Mouse (Mus musculus) CH12.LX (cell line): ENCODE data around the gene Foxp1. TPM values are rescaled to one million over a fixed set of nuclear protein-coding genes. Genes with fewer than 3 reads are reported as not detected.

Experiments used
- DNase-seq: peaks from one replicate; pipeline ENCODE4 v3.0.0-alpha.2; 2013; ENCODE audit errors: extremely low read depth
- H3K27ac ChIP-seq: 2 replicates; pipeline ENCODE4 v1.5.1; 2012; ENCODE audit warnings: low read depth, mild to moderate bottlenecking, control low read depth, moderate library complexity; ENCODE audit not compliant: insufficient read depth
- H3K27me3 ChIP-seq: replicated peaks from 2 replicates; pipeline ENCODE3; 2012; ENCODE audit warnings: inconsistent platforms
- H3K36me3 ChIP-seq, 2 experiments: replicated peaks in 1 of 2; 2 replicates each; pipeline versions ENCODE3 to v1.6.1; 2012; ENCODE audit warnings: inconsistent platforms in 1 of 2, low read length in 1 of 2, mild to moderate bottlenecking in 1 of 2, mixed read lengths in 1 of 2, moderate library complexity in 1 of 2; ENCODE audit not compliant: control insufficient read depth in 1 of 2, insufficient read depth in 1 of 2
- H3K4me1 ChIP-seq, 2 experiments: 2 replicates each; pipeline ENCODE4 v1.6.1; 2012; ENCODE audit warnings: inconsistent platforms in 1 of 2, moderate library complexity in 1 of 2; ENCODE audit not compliant: insufficient read depth in 2 of 2, control insufficient read depth in 1 of 2
- H3K4me2 ChIP-seq: 2 replicates; pipeline ENCODE4 v1.6.1; 2012; ENCODE audit warnings: low read depth, mild to moderate bottlenecking, control low read depth; ENCODE audit not compliant: poor library complexity, insufficient read depth, severe bottlenecking
- H3K4me3 ChIP-seq, 3 experiments: fragments of 150-350 bp in 1 of 3; sonication (generic) in 1 of 3; replicated peaks in 1 of 3; 2 replicates each; pipeline versions ENCODE3 to v1.5.1; 2011 to 2012; ENCODE audit warnings: low read depth in 2 of 3, low read length in 2 of 3, mild to moderate bottlenecking in 2 of 3, moderate library complexity in 2 of 3, control low read depth in 1 of 3, improper control_type of control experiment in 1 of 3, inconsistent platforms in 1 of 3, mixed read lengths in 1 of 3; ENCODE audit not compliant: poor library complexity in 1 of 3
- H3K79me2 ChIP-seq: replicated peaks from 2 replicates; pipeline ENCODE4 v1.6.1; 2012; ENCODE audit warnings: mild to moderate bottlenecking, moderate library complexity; ENCODE audit not compliant: control insufficient read depth, poor library complexity, insufficient read depth, severe bottlenecking; ENCODE audit errors: extremely low read depth
- H3K9ac ChIP-seq: 2 replicates; pipeline ENCODE4 v1.6.1; 2012; ENCODE audit warnings: low read depth, mild to moderate bottlenecking, control low read depth, moderate library complexity; ENCODE audit not compliant: insufficient read depth
- H3K9me3 ChIP-seq: replicated peaks from 2 replicates; pipeline ENCODE3; 2012; ENCODE audit warnings: low read length, inconsistent platforms, mixed read lengths
- BHLHE40 ChIP-seq: IDR thresholded peaks from 2 replicates; pipeline ENCODE4 v1.6.1; 2011; ENCODE audit warnings: mild to moderate bottlenecking, low read depth, low read length, improper control_type of control experiment
- ELF1 ChIP-seq: IDR thresholded peaks from 2 replicates; pipeline ENCODE4 v1.6.1; 2014; ENCODE audit warnings: low read depth, mild to moderate bottlenecking, inconsistent platforms, low read length, improper control_type of control experiment
- EP300 ChIP-seq: IDR thresholded peaks from 2 replicates; pipeline ENCODE4 v1.6.1; 2011; ENCODE audit warnings: low read length, improper control_type of control experiment
- ETS1 ChIP-seq: conservative IDR thresholded peaks from 2 replicates; pipeline ENCODE4 v1.6.1; 2012; ENCODE audit warnings: low read depth, mild to moderate bottlenecking, inconsistent platforms, low read length, improper control_type of control experiment, moderate library complexity
- JUN ChIP-seq: IDR thresholded peaks from 2 replicates; pipeline ENCODE4 v1.6.1; 2011; ENCODE audit warnings: low read depth, mild to moderate bottlenecking, low read length, improper control_type of control experiment, moderate library complexity; ENCODE audit not compliant: insufficient read depth
- KAT2A ChIP-seq: IDR thresholded peaks from 2 replicates; pipeline ENCODE4 v1.6.1; 2012; ENCODE audit warnings: low read length, improper control_type of control experiment, inconsistent platforms; ENCODE audit not compliant: insufficient replicate concordance
- MAX ChIP-seq: IDR thresholded peaks from 2 replicates; pipeline ENCODE4 v1.6.1; 2011; ENCODE audit warnings: low read length, improper control_type of control experiment
- MAZ ChIP-seq: IDR thresholded peaks from 2 replicates; pipeline ENCODE4 v1.6.1; 2012; ENCODE audit warnings: low read depth, mild to moderate bottlenecking, inconsistent platforms, low read length, improper control_type of control experiment, moderate library complexity
- NRF1 ChIP-seq: IDR thresholded peaks from 2 replicates; pipeline ENCODE4 v1.6.1; 2014; ENCODE audit warnings: low read depth, mild to moderate bottlenecking, inconsistent platforms, low read length, improper control_type of control experiment, moderate library complexity
- RCOR1 ChIP-seq: conservative IDR thresholded peaks from 2 replicates; pipeline ENCODE4 v1.6.1; 2012; ENCODE audit warnings: low read depth, mild to moderate bottlenecking, inconsistent platforms, low read length, improper control_type of control experiment
- SIN3A ChIP-seq: IDR thresholded peaks from 2 replicates; pipeline ENCODE4 v1.6.1; 2012; ENCODE audit warnings: low read length, improper control_type of control experiment, inconsistent platforms
- TCF12 ChIP-seq: IDR thresholded peaks from 2 replicates; pipeline ENCODE4 v1.6.1; 2014; ENCODE audit warnings: low read depth, mild to moderate bottlenecking, inconsistent platforms, low read length, improper control_type of control experiment
- USF1 ChIP-seq: IDR thresholded peaks from 2 replicates; pipeline ENCODE4 v1.6.1; 2014; ENCODE audit warnings: low read depth, mild to moderate bottlenecking, inconsistent platforms, low read length, improper control_type of control experiment
- ZC3H11A ChIP-seq: IDR thresholded peaks from 2 replicates; pipeline ENCODE4 v1.6.1; 2012; ENCODE audit warnings: low read depth, mild to moderate bottlenecking, inconsistent platforms, low read length, improper control_type of control experiment
- dilution Hi-C: fragments of 300-500 bp; cut with MboI; formaldehyde crosslinking; loops from 2 replicates; pipeline ENCODE4 v1.14.3; 2020; ENCODE audit warnings: low sequenced_read_pairs; ENCODE audit not compliant: extremely low pct_unique_long_range_greater_than_20kb, extremely low pct_ligation_motif_present
- in situ Hi-C: fragments of 300-500 bp; cut with MboI; formaldehyde crosslinking; loops from 3 replicates; pipeline ENCODE4 v1.14.3; 2019; ENCODE audit warnings: low sequenced_read_pairs, low pct_ligation_motif_present, low pct_unique_long_range_greater_than_20kb, mixed read lengths
- polyA plus RNA-seq: library from polyadenylated mRNA; unstranded; fragments of >175 nt; gene quantifications from 2 replicates; pipeline ENCODE4 v1.2.1, GENCODE M21; 2012; ENCODE audit warnings: low read depth; ENCODE audit not compliant: insufficient read length
- total RNA-seq, 2 experiments: library from RNA; depleted of rRNA; stranded (reverse); fragments of 300-350 nt in 1 of 2; fragments of >200 nt in 1 of 2; gene quantifications; 2 replicates each; pipeline ENCODE4 v1.2.3; 2012 to 2014

Gene Foxp1
- total and polyA plus RNA-seq, 3 experiments, result 66.5 to 105 (median 87.4) TPM

GRCm38 (mm10) chr6:99004255-99004997, 518.1 kb downstream of the Foxp1 start:
- TF ChIP-seq USF1, result no peak
- no peak for TF ChIP-seq MAX
- no peak for TF ChIP-seq JUN
- H3K27me3 ChIP-seq, result no peaks in the 10 kb centered on the region
- H3K79me2 ChIP-seq, result peaks cover 49% of the 10 kb centered on the region
- no peak for DNase-seq
- H3K36me3 ChIP-seq, result peaks cover 73 to 97% of the 10 kb centered on the region in 2 experiments
- dilution Hi-C loops (no loop called here), in situ Hi-C loops (no loop called here)
- no peak overlapping the region for H3K27ac ChIP-seq
- no peak overlapping the region for H3K4me2 ChIP-seq
- H3K4me3 ChIP-seq, result no peak overlapping the region
- no peak overlapping the region for H3K9ac ChIP-seq
- peaks cover 5% of the 10 kb centered on the region for H3K9me3 ChIP-seq
- H3K4me1 ChIP-seq, result peaks cover 9 to 53% of the 10 kb centered on the region in 2 experiments; a peak in 3 of 4 replicates

GRCm38 (mm10) chr6:99003108-99003709, 519.3 kb downstream of the Foxp1 start:
- H3K27me3 ChIP-seq, result no peaks in the 10 kb centered on the region
- H3K4me2 ChIP-seq, result no peak overlapping the region
- no peaks in the 10 kb centered on the region for H3K9me3 ChIP-seq
- peaks cover 71 to 96% of the 10 kb centered on the region in 2 experiments for H3K36me3 ChIP-seq
- TF ChIP-seq TCF12 (no peak), SIN3A (no peak), KAT2A (no peak), BHLHE40 (no peak), NRF1 (no peak), ETS1 (no peak), MAZ (no peak), RCOR1 (no peak), ZC3H11A (no peak), EP300 (no peak), ELF1 (no peak), JUN (no peak)
- H3K79me2 ChIP-seq, result peaks cover 54% of the 10 kb centered on the region
- peaks cover 9 to 58% of the 10 kb centered on the region in 2 experiments; a peak in 3 of 4 replicates for H3K4me1 ChIP-seq
- dilution Hi-C loops, result no loop called here
- no peak for DNase-seq
- H3K27ac ChIP-seq, result no peak overlapping the region
- no peak overlapping the region for H3K4me3 ChIP-seq
- no peak overlapping the region for H3K9ac ChIP-seq
- in situ Hi-C loops, result no loop called here
